Mouse (Mus musculus) heart, embryonic 10.5 days (tissue): ENCODE results near the gene Prss8. TPM values are rescaled to one million over a fixed set of nuclear protein-coding genes. Genes with fewer than 3 reads are reported as not detected.
A peak's percentile ranks its signal among the peaks of the same experiment; 100 is the strongest.

Source experiments
- DNase-seq: peaks from one replicate; pipeline ENCODE4 v3.0.0-alpha.2; 2017; ENCODE audit warnings: low spot score
- H3K27ac ChIP-seq: fragments of 300-500 bp; sonication (generic); 2 replicates; pipeline ENCODE4 v1.5.1; 2016; ENCODE audit warnings: mild to moderate bottlenecking
- H3K27me3 ChIP-seq: fragments of 300-500 bp; sonication (generic); 2 replicates; pipeline ENCODE4 v1.6.1; 2016; ENCODE audit warnings: mild to moderate bottlenecking; ENCODE audit not compliant: poor library complexity, insufficient read depth, severe bottlenecking
- H3K36me3 ChIP-seq: fragments of 300-500 bp; sonication (generic); 2 replicates; pipeline ENCODE4 v1.6.1; 2016; ENCODE audit warnings: mild to moderate bottlenecking, moderate library complexity
- H3K4me1 ChIP-seq: fragments of 300-500 bp; sonication (generic); 2 replicates; pipeline ENCODE4 v1.6.1; 2016; ENCODE audit warnings: mild to moderate bottlenecking
- H3K4me3 ChIP-seq: fragments of 300-500 bp; sonication (generic); 2 replicates; pipeline ENCODE4 v1.5.1; 2016; ENCODE audit warnings: mild to moderate bottlenecking, moderate library complexity
- H3K9me3 ChIP-seq: fragments of 300-500 bp; sonication (generic); 2 replicates; pipeline ENCODE4 v1.6.1; 2016; ENCODE audit warnings: mild to moderate bottlenecking, moderate library complexity
- WGBS: fragments of 180-500 bp; shearing (Covaris S2); methylation state at CpG from one replicate; pipeline ENCODE4 v1.1.7; 2016; 5-methylcytosine and 5-hydroxymethylcytosine counted together
- polyA plus RNA-seq: library from polyadenylated mRNA; unstranded; fragments of >200 nt; fragmentation: Nextera tagmentation; extraction: Ambion mirVana; gene quantifications from 2 replicates; pipeline ENCODE4 v1.2.1, GENCODE M21; 2016

Prss8 gene
- polyA plus RNA-seq, 1 experiment from 2014 or later, result 8.9 TPM

DNA sequence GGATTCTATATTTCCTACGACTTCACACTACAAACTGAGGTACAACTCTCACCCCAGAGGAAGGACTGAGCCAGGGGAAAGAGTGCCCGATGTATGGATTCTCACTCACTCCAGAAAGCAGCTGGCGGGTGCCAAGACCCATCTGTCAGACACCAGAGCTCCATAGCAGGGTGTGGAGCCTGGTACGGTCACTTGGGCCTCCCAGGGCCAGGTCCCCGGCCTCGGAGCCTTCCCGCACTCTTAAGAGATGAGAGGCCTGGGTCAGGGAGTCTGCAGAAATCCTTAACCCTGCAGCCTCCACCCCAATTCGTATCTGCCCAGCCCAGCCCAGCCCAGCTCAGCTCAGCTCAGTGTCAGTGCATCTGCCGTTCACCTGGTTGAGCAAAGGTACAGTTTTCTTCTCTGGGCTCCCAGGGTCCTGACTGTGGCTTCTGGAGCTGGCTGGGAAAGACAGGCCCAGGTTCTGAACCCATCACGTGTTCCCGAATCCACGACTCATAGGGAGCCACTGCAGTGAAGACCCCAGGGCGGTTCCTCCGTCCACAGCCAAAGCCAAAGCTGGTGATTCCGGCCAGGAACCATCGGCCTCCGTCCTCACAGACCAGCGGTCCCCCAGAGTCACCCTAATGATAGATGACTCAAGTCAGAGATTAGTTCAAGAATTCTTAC, 6.4 kb upstream of the Prss8 start:
- Histone ChIP-seq H3K4me1 (peaks cover 44% of the 10 kb centered on the region), H3K4me3 (peak overlapping the region; percentile 88), H3K36me3 (0 out of 2 replicates have a peak, but pooled peaks cover 4% of the 10 kb centered on the region), H3K27ac (0 out of 2 replicates have a peak overlapping the region, but pooled peaks have one; percentile 92), H3K27me3 (peaks cover 6% of the 10 kb centered on the region; the same call in 1 of the 2 replicates), H3K9me3 (no peaks in the 10 kb centered on the region)
- DNase-seq, result no peak
- 56% methylated on average over 18 of the region's 18 CpGs for WGBS

DNA sequence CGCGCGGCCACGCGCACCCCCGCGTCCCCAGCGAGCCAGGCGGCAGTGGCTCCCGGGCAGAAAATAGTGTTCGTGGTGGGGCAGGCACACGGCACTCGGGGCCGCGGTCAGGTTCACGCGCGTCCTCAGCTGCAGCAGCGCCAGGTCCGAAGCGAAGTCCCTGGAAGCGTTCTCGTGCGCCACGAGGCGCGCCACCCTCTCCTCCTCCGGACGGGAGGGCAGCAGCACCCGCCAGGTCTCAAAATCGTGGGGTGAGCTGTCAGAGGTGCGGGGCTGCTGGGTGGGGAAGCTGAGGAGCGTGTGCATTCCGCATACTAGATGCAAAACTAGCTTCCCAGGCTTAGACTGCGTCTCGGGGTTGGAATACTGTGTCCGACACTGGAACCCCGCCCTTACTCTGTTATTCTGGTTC, 5.8 kb upstream of the Prss8 start:
- DNase-seq, result no peak
- H3K27ac ChIP-seq, result peak overlapping the region; percentile 92

DNA sequence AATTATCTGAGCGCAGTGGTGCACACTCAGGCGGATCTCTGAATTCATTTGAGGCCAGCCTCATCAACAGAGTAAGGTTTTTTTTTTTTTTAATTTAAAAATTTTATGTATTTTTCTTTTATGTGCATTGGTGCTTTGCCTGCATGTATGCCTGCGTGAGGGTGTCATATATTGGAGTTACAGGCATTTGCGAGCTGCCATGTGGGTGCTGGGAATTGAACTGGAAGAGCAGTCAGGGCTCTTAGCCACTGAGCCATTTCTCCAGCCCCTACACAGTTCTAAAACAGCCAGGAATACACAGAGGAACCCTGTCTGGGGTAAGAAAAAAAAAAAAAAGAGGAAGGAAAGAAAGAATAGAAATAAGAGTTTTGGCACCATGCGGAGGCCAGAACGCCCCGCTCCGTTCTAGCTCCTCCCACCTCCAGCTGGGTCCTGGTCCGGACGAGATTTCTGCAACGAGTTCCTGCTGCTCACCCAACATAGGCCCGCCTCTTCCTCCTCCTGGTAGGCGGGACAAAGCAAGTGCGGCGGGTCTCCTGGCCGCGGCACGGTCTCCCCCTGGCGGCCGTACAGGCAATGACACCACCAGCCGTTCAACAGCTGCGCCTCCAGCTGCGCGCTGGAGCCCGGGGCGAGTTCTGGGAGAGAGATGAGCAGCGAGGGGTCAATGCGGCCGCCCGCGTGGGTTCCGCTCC, 5.3 kb upstream of the Prss8 start:
- 7% methylated on average over 32 of the region's 32 CpGs for WGBS
- Histone ChIP-seq H3K36me3 (0 out of 2 replicates have a peak, but pooled peaks cover 4% of the 10 kb centered on the region), H3K4me3 (peak overlapping the region; percentile 88), H3K27ac (peak overlapping the region; percentile 92), H3K4me1 (peaks cover 48% of the 10 kb centered on the region), H3K27me3 (peaks cover 12% of the 10 kb centered on the region), H3K9me3 (no peaks in the 10 kb centered on the region)
- DNase-seq, result peak; percentile 98

More for the DNA sequence above, 5.8 kb upstream of the Prss8 start:
- WGBS, result under 1% methylated on average over 38 of the region's 38 CpGs
- Histone ChIP-seq H3K9me3 (no peaks in the 10 kb centered on the region), H3K36me3 (0 out of 2 replicates have a peak, but pooled peaks cover 4% of the 10 kb centered on the region), H3K27me3 (peaks cover 6% of the 10 kb centered on the region; the same call in 1 of the 2 replicates), H3K4me3 (peak overlapping the region; percentile 88), H3K4me1 (peaks cover 47% of the 10 kb centered on the region)

- no peaks in the 10 kb centered on the region for H3K9me3 ChIP-seq
- H3K27ac ChIP-seq, result no peak overlapping the region
Observed at GRCm38 (mm10) chr7:127934075-127934474, 4.2 kb upstream of the Prss8 start.

DNA sequence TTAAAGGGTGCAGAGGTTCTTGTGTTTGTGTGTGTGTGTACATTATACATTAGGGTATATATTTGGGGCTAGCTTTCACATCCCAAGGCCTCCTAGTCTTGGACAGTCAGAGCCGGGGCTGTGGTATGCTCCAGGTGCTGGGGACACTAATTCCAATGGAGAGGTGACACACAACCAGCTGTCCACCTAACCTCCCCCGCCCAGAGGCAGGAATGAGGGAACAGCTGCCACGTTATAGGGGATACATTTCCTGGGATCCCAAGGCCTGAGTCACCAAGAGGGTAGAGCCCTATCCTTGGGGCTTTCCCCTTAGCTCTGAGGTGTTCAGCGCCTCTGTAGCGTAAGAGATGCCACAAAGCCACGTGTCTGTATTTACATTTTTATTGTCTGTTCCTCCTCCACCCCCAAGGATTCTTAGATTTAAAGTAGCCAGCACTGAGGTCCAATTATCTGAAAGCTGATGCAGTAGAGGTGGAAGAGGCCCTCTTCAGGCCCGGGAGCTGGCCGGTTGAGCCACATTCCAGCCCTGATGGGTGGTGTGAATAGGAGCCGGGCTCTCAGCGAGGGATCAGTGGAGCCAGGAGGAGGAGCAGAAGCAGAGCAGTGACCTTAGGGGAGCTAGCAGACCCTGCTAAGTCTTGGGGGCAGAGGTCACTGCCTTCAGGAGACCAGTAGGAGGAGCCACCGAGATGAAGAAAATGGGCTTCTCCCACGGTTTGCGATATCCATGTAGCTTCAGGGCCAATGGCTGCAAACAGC, 2.5 kb upstream of the Prss8 start:
- Histone ChIP-seq H3K4me1 (peaks cover 64% of the 10 kb centered on the region), H3K36me3 (peaks cover 7% of the 10 kb centered on the region; the same call in 1 of the 2 replicates), H3K27ac (0 out of 2 replicates have a peak overlapping the region, but pooled peaks have one; percentile 47), H3K27me3 (peaks cover 36% of the 10 kb centered on the region), H3K9me3 (no peaks in the 10 kb centered on the region), H3K4me3 (no peak overlapping the region)
- no peak for DNase-seq
- 23% methylated on average over 13 of the region's 13 CpGs for WGBS

More at GRCm38 (mm10) chr7:127934075-127934474, 4.2 kb upstream of the Prss8 start:
- Histone ChIP-seq H3K36me3 (0 out of 2 replicates have a peak, but pooled peaks cover 4% of the 10 kb centered on the region), H3K4me3 (no peak overlapping the region), H3K4me1 (peaks cover 59% of the 10 kb centered on the region), H3K27me3 (peaks cover 23% of the 10 kb centered on the region)
- 86% methylated on average over 5 of the region's 5 CpGs for WGBS
- DNase-seq, result no peak

DNA sequence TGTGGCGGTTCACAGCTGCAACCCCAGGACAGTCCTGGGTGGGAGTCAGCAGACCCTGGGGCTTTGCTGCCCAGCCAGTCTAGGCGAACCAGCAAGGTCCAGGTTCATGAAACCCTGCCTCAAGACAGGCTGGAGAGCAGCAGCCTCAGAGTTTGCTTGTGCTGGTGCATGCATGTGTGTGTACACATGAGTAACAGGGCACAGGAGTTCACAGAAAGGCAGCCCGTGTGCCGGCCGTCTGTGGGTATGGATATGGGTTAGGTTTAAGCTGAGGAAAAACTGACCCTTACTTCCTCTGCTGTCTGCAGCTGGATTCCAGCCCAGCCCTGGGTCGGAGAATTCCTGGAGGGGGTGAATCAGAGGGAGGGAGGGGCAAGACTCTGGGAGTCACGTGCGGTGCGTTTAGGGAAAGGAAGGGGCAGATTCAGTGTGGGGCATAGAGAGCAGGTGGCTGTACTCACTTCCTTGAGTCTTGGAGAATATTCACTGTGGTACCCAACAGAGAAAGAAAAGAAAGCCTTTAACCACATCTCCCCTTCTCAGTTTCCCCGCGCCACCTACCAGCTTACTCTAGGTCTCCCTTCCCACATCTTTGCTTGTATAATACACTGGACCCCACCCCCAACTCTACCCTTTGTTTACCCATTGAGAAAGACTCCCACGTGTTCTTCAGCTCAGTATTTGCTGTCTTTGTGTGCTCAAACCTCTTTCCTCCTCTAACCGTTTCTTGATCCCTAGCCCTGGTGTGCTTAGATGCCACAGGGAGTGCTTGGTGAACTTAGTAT, 1.6 kb upstream of the Prss8 start:
- WGBS, result 38% methylated on average over 13 of the region's 13 CpGs
- Histone ChIP-seq H3K27me3 (peaks cover 34% of the 10 kb centered on the region), H3K27ac (peak overlapping the region; percentile 8; the same call in 1 of the 2 replicates), H3K9me3 (no peaks in the 10 kb centered on the region), H3K36me3 (peaks cover 13% of the 10 kb centered on the region; the same call in 1 of the 2 replicates), H3K4me1 (peaks cover 64% of the 10 kb centered on the region), H3K4me3 (peak overlapping the region; percentile 22; the same call in 1 of the 2 replicates)
- DNase-seq, result no peak

DNA sequence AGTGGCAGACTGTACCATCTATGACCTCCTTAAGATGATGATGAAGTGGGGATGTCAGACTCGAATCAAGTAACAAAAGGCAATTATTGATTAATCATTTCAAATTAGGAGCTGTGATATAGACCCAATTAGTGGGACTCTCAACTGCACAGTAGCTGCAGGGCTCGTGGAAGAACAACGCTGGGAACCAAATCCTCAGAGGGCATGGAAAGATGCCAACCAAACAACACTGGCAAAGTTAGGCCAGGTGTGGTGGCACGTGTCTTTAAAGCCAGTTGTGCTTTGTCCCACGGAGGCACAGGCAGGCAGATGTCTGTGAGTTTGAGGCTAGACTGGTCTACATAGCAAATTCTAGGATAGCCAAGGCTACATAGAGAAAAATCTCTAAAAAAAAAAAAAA, 732 bp upstream of the Prss8 start:
- WGBS, result 77% methylated on average over 5 of the region's 5 CpGs
- H3K36me3 ChIP-seq, result peaks cover 21% of the 10 kb centered on the region
- H3K27ac ChIP-seq, result no peak overlapping the region
- no peak for DNase-seq
- H3K27me3 ChIP-seq, result peaks cover 31% of the 10 kb centered on the region
- no peaks in the 10 kb centered on the region for H3K9me3 ChIP-seq
- H3K4me3 ChIP-seq, result no peak overlapping the region
- peaks cover 56% of the 10 kb centered on the region for H3K4me1 ChIP-seq

DNA sequence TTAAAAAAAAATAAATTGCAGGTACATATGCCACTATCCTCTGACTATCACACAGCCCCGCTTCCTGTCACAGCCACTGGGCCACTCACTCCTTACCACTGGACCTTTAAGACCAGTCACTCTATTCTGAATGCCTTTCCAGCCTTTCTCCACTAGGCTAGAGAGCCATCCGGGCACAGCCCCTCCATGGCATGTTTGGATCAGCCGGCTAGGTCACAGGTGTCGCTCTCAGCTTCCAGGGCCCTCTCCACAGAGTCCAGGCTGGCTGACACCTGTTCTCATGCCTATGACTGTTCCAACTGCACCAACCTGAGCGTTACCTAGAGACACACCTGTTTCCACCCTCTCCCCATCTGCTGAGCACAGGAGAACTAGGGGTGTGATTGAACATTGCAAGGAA, 1.3 kb downstream of the Prss8 start:
- H3K27me3 ChIP-seq, result peaks cover 31% of the 10 kb centered on the region
- WGBS, result 47% methylated on average over 5 of the region's 5 CpGs
- H3K4me3 ChIP-seq, result peak overlapping the region; percentile 55
- DNase-seq, result no peak
- peaks cover 44% of the 10 kb centered on the region for H3K4me1 ChIP-seq
- no peak overlapping the region for H3K27ac ChIP-seq
- peaks cover 34% of the 10 kb centered on the region for H3K36me3 ChIP-seq
- H3K9me3 ChIP-seq, result no peaks in the 10 kb centered on the region

GRCm38 (mm10) chr7:127927726-127928125, 2.2 kb downstream of the Prss8 start:
- H3K27ac ChIP-seq, result no peak overlapping the region
- H3K4me1 ChIP-seq, result peaks cover 37% of the 10 kb centered on the region
- DNase-seq, result no peak
- peaks cover 38% of the 10 kb centered on the region for H3K36me3 ChIP-seq
- H3K9me3 ChIP-seq, result no peaks in the 10 kb centered on the region
- H3K27me3 ChIP-seq, result peaks cover 31% of the 10 kb centered on the region
- H3K4me3 ChIP-seq, result no peak overlapping the region
- WGBS, result 83% methylated on average over 11 of the region's 11 CpGs

DNA sequence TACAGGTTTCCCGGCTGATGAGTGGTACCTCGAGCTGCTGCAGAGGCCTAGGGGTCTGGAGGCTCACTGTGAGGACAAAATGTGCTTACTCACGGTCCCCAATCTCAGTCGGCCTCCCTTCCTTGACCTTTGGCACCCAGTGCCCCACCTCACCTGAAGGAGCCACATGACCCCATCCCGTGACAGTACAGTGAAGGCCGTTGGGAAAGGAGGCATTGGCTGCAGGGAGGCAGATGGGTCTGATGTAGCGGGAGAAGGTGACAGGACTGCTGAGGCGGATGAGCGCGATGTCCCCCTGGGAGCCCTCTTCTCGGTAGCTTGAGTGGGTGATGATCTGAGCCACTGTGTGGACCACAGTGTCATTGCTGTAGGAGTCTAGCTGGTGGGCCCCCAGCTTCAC, 3.1 kb downstream of the Prss8 start:
- H3K9me3 ChIP-seq, result no peaks in the 10 kb centered on the region
- DNase-seq, result no peak
- WGBS, result 81% methylated on average over 11 of the region's 11 CpGs
- H3K4me1 ChIP-seq, result peaks cover 30% of the 10 kb centered on the region
- H3K4me3 ChIP-seq, result no peak overlapping the region
- H3K27ac ChIP-seq, result no peak overlapping the region
- H3K27me3 ChIP-seq, result peaks cover 31% of the 10 kb centered on the region
- peaks cover 46% of the 10 kb centered on the region for H3K36me3 ChIP-seq

- H3K9me3 ChIP-seq, result no peaks in the 10 kb centered on the region
- H3K27me3 ChIP-seq, result peaks cover 31% of the 10 kb centered on the region
- 91% methylated on average over 8 of the region's 8 CpGs for WGBS
- H3K4me1 ChIP-seq, result peaks cover 23% of the 10 kb centered on the region
- no peak overlapping the region for H3K27ac ChIP-seq
- no peak for DNase-seq
- H3K4me3 ChIP-seq, result no peak overlapping the region
- peaks cover 49% of the 10 kb centered on the region for H3K36me3 ChIP-seq
Observed at GRCm38 (mm10) chr7:127926066-127926465, 3.8 kb downstream of the Prss8 start.

GRCm38 (mm10) chr7:127925252-127925651, 4.7 kb downstream of the Prss8 start:
- Histone ChIP-seq H3K27me3 (peaks cover 25% of the 10 kb centered on the region), H3K4me3 (no peak overlapping the region)
- 73% methylated on average over 5 of the region's 5 CpGs for WGBS

More at GRCm38 (mm10) chr7:127925252-127925651, 4.7 kb downstream of the Prss8 start:
- Histone ChIP-seq H3K9me3 (no peaks in the 10 kb centered on the region), H3K36me3 (peaks cover 56% of the 10 kb centered on the region), H3K27ac (no peak overlapping the region), H3K4me1 (peaks cover 22% of the 10 kb centered on the region)
- no peak for DNase-seq
